26 mouse cellular contexts compared by ENCODE assay signal in the genomic region with DNA sequence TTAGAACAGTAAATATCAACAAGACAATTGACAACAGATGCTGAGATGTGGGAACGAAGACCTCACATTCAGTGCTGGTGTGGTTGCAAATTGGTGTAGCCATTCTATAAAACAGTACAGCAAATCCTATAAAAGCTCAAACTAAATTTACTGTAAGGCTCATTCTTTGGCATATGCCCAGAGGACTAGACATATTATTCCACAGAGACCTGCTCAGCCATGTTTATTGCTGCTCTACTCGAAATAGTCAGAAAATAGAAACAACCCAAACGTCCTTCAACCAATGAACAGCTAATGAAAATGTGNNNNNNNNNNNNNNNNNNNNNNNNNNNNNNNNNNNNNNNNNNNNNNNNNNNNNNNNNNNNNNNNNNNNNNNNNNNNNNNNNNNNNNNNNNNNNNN.
"Had no signal": no experiment of that assay in that cellular context is flagged by ENCODE, and none has a peak within 500 bp of the region (broad histone marks: within the 10 kb centered on the region; RNA-seq: fewer than 3 reads in every experiment).

No protein-coding gene starts in this region.

- H3K27me3 ChIP-seq: heart, embryonic 13.5 days; heart, embryonic 15.5 days; hindbrain, embryonic 13.5 days; hindbrain, embryonic 15.5 days; kidney, embryonic 15.5 days; limb, embryonic 15.5 days; liver, embryonic 12.5 days had no signal

- H3K9ac ChIP-seq: heart, embryonic 13.5 days; heart, embryonic 15.5 days; hindbrain, embryonic 13.5 days; hindbrain, embryonic 15.5 days; kidney, embryonic 15.5 days; limb, embryonic 15.5 days; liver, embryonic 12.5 days; liver, embryonic 14.5 days had no signal

- H3K36me3 ChIP-seq: heart, embryonic 13.5 days; heart, embryonic 15.5 days; hindbrain, embryonic 13.5 days; hindbrain, embryonic 15.5 days; kidney, embryonic 15.5 days; limb, embryonic 15.5 days; liver, embryonic 12.5 days had no signal

- H3K9me3 ChIP-seq: heart, embryonic 13.5 days; heart, embryonic 15.5 days; hindbrain, embryonic 13.5 days; hindbrain, embryonic 15.5 days; kidney, embryonic 15.5 days; limb, embryonic 15.5 days; liver, embryonic 12.5 days had no signal

- DNase-seq: gastrocnemius, postnatal 14 days; gastrocnemius, postnatal 36 days; heart, adult 11 months; heart, adult 2 months; heart, postnatal 14 days; heart, postnatal 36 days; kidney, adult 11 months; kidney, adult 2 months; kidney, adult 9 months; kidney, postnatal 14 days; kidney, postnatal 36 days; layer of hippocampus, adult 9-11 months; layer of hippocampus, postnatal 36 days; left cerebral cortex, postnatal 4 days had no signal

- H3K4me3 ChIP-seq: heart, adult 2 months; heart, embryonic 13.5 days; heart, embryonic 15.5 days; hindbrain, embryonic 13.5 days; hindbrain, embryonic 15.5 days; kidney, embryonic 15.5 days; limb, embryonic 15.5 days; liver, embryonic 12.5 days had no signal

- H3K4me2 ChIP-seq: heart, embryonic 11.5 days; heart, embryonic 13.5 days; heart, embryonic 15.5 days; hindbrain, embryonic 13.5 days; hindbrain, embryonic 15.5 days; kidney, embryonic 15.5 days; limb, embryonic 15.5 days; liver, embryonic 12.5 days had no signal

- ATAC-seq: hindbrain, postnatal 0 days; intestine, embryonic 16.5 days; liver, embryonic 12.5 days had no signal

- H3K4me1 ChIP-seq: heart, embryonic 13.5 days; heart, embryonic 15.5 days; hindbrain, embryonic 13.5 days; hindbrain, embryonic 15.5 days; kidney, embryonic 15.5 days; limb, embryonic 15.5 days; liver, embryonic 12.5 days had no signal

- H3K27ac ChIP-seq: heart, adult 2 months; heart, embryonic 13.5 days; heart, embryonic 15.5 days; hindbrain, embryonic 13.5 days; hindbrain, embryonic 15.5 days; hindbrain, postnatal 0 days; kidney, embryonic 15.5 days; kidney, postnatal 0 days; limb, embryonic 15.5 days; liver, embryonic 12.5 days; liver, embryonic 14.5 days had no signal
